Mouse (Mus musculus): ENCODE results near the gene Nxf3.
"Not testable (repeated sequence)": the region's sequence is repeated elsewhere in the genome, so short reads cannot be mapped to it uniquely, and the experiment has no call there.

- not testable (repeated sequence) for TF ChIP-seq CTCF (conservative IDR thresholded peaks at IDR 0.05; ENCODE audit: low read length); POU5F1 (IDR thresholded peaks at IDR 0.05; ENCODE audit: borderline replicate concordance, low read length); NANOG (IDR thresholded peaks at IDR 0.05; ENCODE audit: borderline replicate concordance, low read length)
Observed at GRCm38 (mm10) chrX:136032799-136033763, 52.0 kb downstream of the Nxf3 start, which contains the start of gene Arxes1.

Data from E14TG2a.4 (cell line).